In the genomic region with DNA sequence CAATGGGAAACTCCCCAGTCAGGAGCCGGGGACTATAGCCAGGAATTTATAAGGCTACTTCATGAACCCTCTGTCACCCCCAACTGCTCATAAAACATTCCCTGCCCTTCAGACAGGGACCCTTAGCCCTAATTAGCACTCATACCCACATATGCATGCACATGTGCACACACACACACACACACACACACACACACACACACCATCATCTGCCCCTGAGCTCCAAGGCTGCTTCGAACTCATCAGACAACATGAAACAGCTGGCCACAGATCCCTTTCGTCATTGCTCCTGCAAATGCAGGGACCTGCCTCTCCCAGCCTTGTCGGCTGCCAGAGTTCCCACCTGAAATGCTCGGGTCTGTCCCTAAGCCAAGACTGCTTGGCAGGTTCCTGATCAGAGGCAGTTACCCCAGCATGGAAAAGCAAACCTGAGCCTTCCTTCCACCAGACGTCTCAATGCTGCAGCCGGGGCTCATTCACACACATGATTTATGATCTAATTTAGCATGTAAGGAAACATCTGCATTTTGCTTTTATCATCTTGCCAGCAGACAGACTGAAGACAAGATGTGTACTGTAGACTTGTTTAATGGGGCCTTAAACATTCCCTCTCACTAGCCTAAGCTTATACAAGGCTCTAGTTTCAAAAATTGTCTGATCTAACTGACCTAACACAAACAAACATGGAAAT, we compare ENCODE assay signal across 16 mouse cellular contexts. TPM values are rescaled to one million over a fixed set of nuclear protein-coding genes. Genes with fewer than 3 reads are reported as not detected.
DNase-seq lines count a peak whose midpoint lies in the region; ATAC-seq lines count a peak whose summit lies in the region.
"Had no signal": no experiment of that assay in that cellular context is flagged by ENCODE, and none has a peak within 500 bp of the region (broad histone marks: within the 10 kb centered on the region; RNA-seq: fewer than 3 reads in every experiment).

No protein-coding gene starts in this region.

- peak; percentile 54 for DNase-seq in intestine, embryonic 14.5 days (ENCODE audit: low spot score)
- peak; percentile 69 for DNase-seq in midbrain, embryonic 11.5 days (ENCODE audit: low spot score, missing footprints)
- DNase-seq in kidney, postnatal 14 days, result peak; percentile 31
- no peak for DNase-seq in thymus, postnatal 25 days
- no peak for DNase-seq in layer of hippocampus, postnatal 14 days (ENCODE audit: low spot score in 2 of 2)
- DNase-seq: adrenal gland, adult 2 months; heart, adult 18-20 months; liver, embryonic 13.5 days; right cerebral cortex, postnatal 4 days; thymus, postnatal 4 days had no signal

- ATAC-seq in intestine, embryonic 14.5 days (replicated peaks; ENCODE audit: low FRiP score, low TSS enrichment, low read depth), result no peak
- ATAC-seq in intestine, embryonic 15.5 days, result no peak
- no peak for ATAC-seq in midbrain, embryonic 11.5 days (ENCODE audit: low FRiP score)
- ATAC-seq in midbrain, embryonic 16.5 days, result no peak
- ATAC-seq in neural tube, embryonic 15.5 days (ENCODE audit: low FRiP score), result no peak
- ATAC-seq: CD4-positive, CD25-positive, alpha-beta regulatory T cell, adult 4 months; intestine, postnatal 0 days; Patski had no signal

- no peak overlapping the region for H3K4me2 ChIP-seq in intestine, embryonic 14.5 days (ENCODE audit: low read length)
- no peak overlapping the region for H3K4me2 ChIP-seq in intestine, embryonic 15.5 days (replicated peaks)
- no peak overlapping the region for H3K4me2 ChIP-seq in midbrain, embryonic 11.5 days
- H3K4me2 ChIP-seq in midbrain, embryonic 16.5 days (ENCODE audit: low read length), result no peak overlapping the region
- no peak overlapping the region for H3K4me2 ChIP-seq in neural tube, embryonic 15.5 days
- H3K4me2 ChIP-seq: liver, embryonic 13.5 days had no signal

- peaks cover 5% of the 10 kb centered on the region; the same call in 1 of the 2 replicates for H3K9me3 ChIP-seq in intestine, embryonic 14.5 days (ENCODE audit: control insufficient read depth, low read length)
- no peaks in the 10 kb centered on the region for H3K9me3 ChIP-seq in intestine, embryonic 15.5 days
- no peaks in the 10 kb centered on the region; the same call in 1 of the 2 replicates for H3K9me3 ChIP-seq in midbrain, embryonic 11.5 days (ENCODE audit: control insufficient read depth, low read length)
- H3K9me3 ChIP-seq in midbrain, embryonic 16.5 days (replicated peaks; ENCODE audit: control insufficient read depth, low read length, poor library complexity, severe bottlenecking), result peaks cover 3% of the 10 kb centered on the region; the same call in 1 of the 2 replicates
- no peaks in the 10 kb centered on the region for H3K9me3 ChIP-seq in neural tube, embryonic 15.5 days (replicated peaks)
- H3K9me3 ChIP-seq: liver, embryonic 13.5 days had no signal

- no peak overlapping the region for H3K9ac ChIP-seq in intestine, embryonic 14.5 days (ENCODE audit: low read length)
- no peak overlapping the region for H3K9ac ChIP-seq in intestine, embryonic 15.5 days
- H3K9ac ChIP-seq in midbrain, embryonic 11.5 days (ENCODE audit: low read length), result no peak overlapping the region
- H3K9ac ChIP-seq in midbrain, embryonic 16.5 days (ENCODE audit: low read depth, low read length), result no peak overlapping the region
- H3K9ac ChIP-seq in neural tube, embryonic 15.5 days (replicated peaks), result no peak overlapping the region
- H3K9ac ChIP-seq: liver, embryonic 13.5 days had no signal

- H3K4me1 ChIP-seq in intestine, embryonic 14.5 days (replicated peaks; ENCODE audit: control insufficient read depth, insufficient read depth, low read length), result peaks cover 13% of the 10 kb centered on the region
- peaks cover 15% of the 10 kb centered on the region for H3K4me1 ChIP-seq in intestine, embryonic 15.5 days (replicated peaks)
- H3K4me1 ChIP-seq in midbrain, embryonic 11.5 days (ENCODE audit: control insufficient read depth, insufficient read depth, low read length), result no peaks in the 10 kb centered on the region
- no peaks in the 10 kb centered on the region for H3K4me1 ChIP-seq in midbrain, embryonic 16.5 days (ENCODE audit: control insufficient read depth, insufficient read depth, low read length)
- H3K4me1 ChIP-seq in neural tube, embryonic 15.5 days, result peaks cover 14% of the 10 kb centered on the region

- H3K4me3 ChIP-seq in intestine, embryonic 14.5 days (ENCODE audit: low read depth, low read length), result no peak overlapping the region
- no peak overlapping the region for H3K4me3 ChIP-seq in intestine, embryonic 15.5 days (replicated peaks)
- H3K4me3 ChIP-seq in midbrain, embryonic 11.5 days (ENCODE audit: low read depth, low read length), result no peak overlapping the region
- H3K4me3 ChIP-seq in midbrain, embryonic 16.5 days (ENCODE audit: low read depth, low read length), result no peak overlapping the region
- no peak overlapping the region for H3K4me3 ChIP-seq in neural tube, embryonic 15.5 days (replicated peaks)
- H3K4me3 ChIP-seq: liver, embryonic 13.5 days had no signal

- WGBS in intestine, embryonic 14.5 days, result 16% methylated on average over 7 of the region's 7 CpGs
- 25% methylated on average over 7 of the region's 7 CpGs for WGBS in intestine, embryonic 15.5 days
- 80% methylated on average over 7 of the region's 7 CpGs for WGBS in midbrain, embryonic 11.5 days
- 73% methylated on average over 7 of the region's 7 CpGs for WGBS in midbrain, embryonic 16.5 days
- 28% methylated on average over 7 of the region's 7 CpGs for WGBS in neural tube, embryonic 15.5 days

- no peak overlapping the region for H3K27ac ChIP-seq in intestine, embryonic 14.5 days (ENCODE audit: low read depth)
- H3K27ac ChIP-seq in intestine, embryonic 15.5 days, result no peak overlapping the region
- H3K27ac ChIP-seq in midbrain, embryonic 11.5 days (ENCODE audit: low read depth, low read length), result no peak overlapping the region
- no peak overlapping the region for H3K27ac ChIP-seq in midbrain, embryonic 16.5 days (ENCODE audit: low read length)
- 0 out of 2 replicates have a peak overlapping the region, but pooled peaks have one; percentile 15 for H3K27ac ChIP-seq in neural tube, embryonic 15.5 days (replicated peaks)
- H3K27ac ChIP-seq: liver, embryonic 13.5 days had no signal

- no peaks in the 10 kb centered on the region for H3K36me3 ChIP-seq in intestine, embryonic 14.5 days (ENCODE audit: control insufficient read depth, insufficient read depth, low read length)
- H3K36me3 ChIP-seq in intestine, embryonic 15.5 days, result no peaks in the 10 kb centered on the region
- no peaks in the 10 kb centered on the region for H3K36me3 ChIP-seq in midbrain, embryonic 11.5 days (ENCODE audit: control insufficient read depth, insufficient read depth, low read length)
- no peaks in the 10 kb centered on the region; the same call in 1 of the 2 replicates for H3K36me3 ChIP-seq in midbrain, embryonic 16.5 days (ENCODE audit: control insufficient read depth, insufficient read depth, low read length)
- no peaks in the 10 kb centered on the region for H3K36me3 ChIP-seq in neural tube, embryonic 15.5 days
- H3K36me3 ChIP-seq: liver, embryonic 13.5 days had no signal

- no peaks in the 10 kb centered on the region for H3K27me3 ChIP-seq in intestine, embryonic 14.5 days (replicated peaks; ENCODE audit: control insufficient read depth, insufficient read depth, low read length)
- no peaks in the 10 kb centered on the region for H3K27me3 ChIP-seq in intestine, embryonic 15.5 days (replicated peaks)
- H3K27me3 ChIP-seq in midbrain, embryonic 11.5 days (ENCODE audit: control insufficient read depth, insufficient read depth, low read length), result no peaks in the 10 kb centered on the region
- H3K27me3 ChIP-seq in midbrain, embryonic 16.5 days (ENCODE audit: control insufficient read depth, insufficient read depth, low read depth, low read length), result no peaks in the 10 kb centered on the region
- no peaks in the 10 kb centered on the region for H3K27me3 ChIP-seq in neural tube, embryonic 15.5 days (replicated peaks)
- H3K27me3 ChIP-seq: liver, embryonic 13.5 days; Patski had no signal

RNA-seq across cellular contexts. Expression of gene Adam12, which starts 57.8 kb away (rescaled TPM):
- polyA plus RNA-seq in intestine, embryonic 14.5 days (2014; fragmentation: Nextera tagmentation; extraction: Ambion mirVana), result 13.8 and 15.1 TPM in 2 replicates
- polyA plus RNA-seq in intestine, embryonic 15.5 days (2015; fragmentation: Nextera tagmentation; extraction: Ambion mirVana), result 6.3 and 6.4 TPM in 2 replicates
- 1.3 and 1.5 TPM in 2 replicates for polyA plus RNA-seq in midbrain, embryonic 11.5 days (2014; fragmentation: Nextera tagmentation; extraction: Ambion mirVana)
- polyA plus RNA-seq in midbrain, embryonic 16.5 days (2015; fragmentation: Nextera tagmentation; extraction: Ambion mirVana), result 1.9 and 2.1 TPM in 2 replicates
- polyA plus RNA-seq in neural tube, embryonic 15.5 days (2015; fragmentation: Nextera tagmentation; extraction: Ambion mirVana), result 3.7 and 5.1 TPM in 2 replicates
- 10 to 100 TPM; 12.4 to 12.6 TPM for total RNA-seq in layer of hippocampus, postnatal 14 days (2021)

Comparison
In these comparisons a context has a peak if more than half of its experiments do, and no peak if none do; other contexts are left out.
1. DNase-seq: peak in intestine, embryonic 14.5 days (single experiment), midbrain, embryonic 11.5 days (single experiment) and kidney, postnatal 14 days (single experiment); none in thymus, postnatal 25 days (single experiment) and layer of hippocampus, postnatal 14 days (0 of 2).